Mouse (Mus musculus) CH12.LX (cell line): ENCODE measurements around the gene Adm. TPM values are rescaled to one million over a fixed set of nuclear protein-coding genes. Genes with fewer than 3 reads are reported as not detected.

Experiments used
- DNase-seq: peaks from one replicate; pipeline ENCODE4 v3.0.0-alpha.2; 2013; ENCODE audit errors: extremely low read depth
- H3K27ac ChIP-seq: 2 replicates; pipeline ENCODE4 v1.5.1; 2012; ENCODE audit warnings: low read depth, mild to moderate bottlenecking, control low read depth, moderate library complexity; ENCODE audit not compliant: insufficient read depth
- H3K27me3 ChIP-seq: replicated peaks from 2 replicates; pipeline ENCODE3; 2012; ENCODE audit warnings: inconsistent platforms
- H3K36me3 ChIP-seq, 2 experiments: replicated peaks in 1 of 2; 2 replicates each; pipeline versions ENCODE3 to v1.6.1; 2012; ENCODE audit warnings: inconsistent platforms in 1 of 2, low read length in 1 of 2, mild to moderate bottlenecking in 1 of 2, mixed read lengths in 1 of 2, moderate library complexity in 1 of 2; ENCODE audit not compliant: control insufficient read depth in 1 of 2, insufficient read depth in 1 of 2
- H3K4me1 ChIP-seq, 2 experiments: 2 replicates each; pipeline ENCODE4 v1.6.1; 2012; ENCODE audit warnings: inconsistent platforms in 1 of 2, moderate library complexity in 1 of 2; ENCODE audit not compliant: insufficient read depth in 2 of 2, control insufficient read depth in 1 of 2
- H3K4me2 ChIP-seq: 2 replicates; pipeline ENCODE4 v1.6.1; 2012; ENCODE audit warnings: low read depth, mild to moderate bottlenecking, control low read depth; ENCODE audit not compliant: poor library complexity, insufficient read depth, severe bottlenecking
- H3K4me3 ChIP-seq, 3 experiments: fragments of 150-350 bp in 1 of 3; sonication (generic) in 1 of 3; replicated peaks in 1 of 3; 2 replicates each; pipeline versions ENCODE3 to v1.5.1; 2011 to 2012; ENCODE audit warnings: low read depth in 2 of 3, low read length in 2 of 3, mild to moderate bottlenecking in 2 of 3, moderate library complexity in 2 of 3, control low read depth in 1 of 3, improper control_type of control experiment in 1 of 3, inconsistent platforms in 1 of 3, mixed read lengths in 1 of 3; ENCODE audit not compliant: poor library complexity in 1 of 3
- H3K79me2 ChIP-seq: replicated peaks from 2 replicates; pipeline ENCODE4 v1.6.1; 2012; ENCODE audit warnings: mild to moderate bottlenecking, moderate library complexity; ENCODE audit not compliant: control insufficient read depth, poor library complexity, insufficient read depth, severe bottlenecking; ENCODE audit errors: extremely low read depth
- H3K9ac ChIP-seq: 2 replicates; pipeline ENCODE4 v1.6.1; 2012; ENCODE audit warnings: low read depth, mild to moderate bottlenecking, control low read depth, moderate library complexity; ENCODE audit not compliant: insufficient read depth
- H3K9me3 ChIP-seq: replicated peaks from 2 replicates; pipeline ENCODE3; 2012; ENCODE audit warnings: low read length, inconsistent platforms, mixed read lengths
- BHLHE40 ChIP-seq: IDR thresholded peaks from 2 replicates; pipeline ENCODE4 v1.6.1; 2011; ENCODE audit warnings: mild to moderate bottlenecking, low read depth, low read length, improper control_type of control experiment
- CHD1 ChIP-seq: IDR thresholded peaks from 2 replicates; pipeline ENCODE4 v1.6.1; 2012; ENCODE audit warnings: low read depth, low read length, improper control_type of control experiment, inconsistent platforms
- E2F4 ChIP-seq: IDR thresholded peaks from 2 replicates; pipeline ENCODE4 v1.6.1; 2011; ENCODE audit warnings: low read depth, low read length, improper control_type of control experiment; ENCODE audit not compliant: insufficient replicate concordance
- ELF1 ChIP-seq: IDR thresholded peaks from 2 replicates; pipeline ENCODE4 v1.6.1; 2014; ENCODE audit warnings: low read depth, mild to moderate bottlenecking, inconsistent platforms, low read length, improper control_type of control experiment
- ETS1 ChIP-seq: conservative IDR thresholded peaks from 2 replicates; pipeline ENCODE4 v1.6.1; 2012; ENCODE audit warnings: low read depth, mild to moderate bottlenecking, inconsistent platforms, low read length, improper control_type of control experiment, moderate library complexity
- GABPA ChIP-seq: IDR thresholded peaks from 2 replicates; pipeline ENCODE4 v1.6.1; 2012; ENCODE audit warnings: low read depth, low read length, improper control_type of control experiment, inconsistent platforms; ENCODE audit not compliant: insufficient replicate concordance
- IRF4 ChIP-seq: IDR thresholded peaks from 2 replicates; pipeline ENCODE4 v1.6.1; 2014; ENCODE audit warnings: low read depth, mild to moderate bottlenecking, inconsistent platforms, low read length, improper control_type of control experiment
- KAT2A ChIP-seq: IDR thresholded peaks from 2 replicates; pipeline ENCODE4 v1.6.1; 2012; ENCODE audit warnings: low read length, improper control_type of control experiment, inconsistent platforms; ENCODE audit not compliant: insufficient replicate concordance
- MAFK ChIP-seq: IDR thresholded peaks from 2 replicates; pipeline ENCODE4 v1.6.1; 2011; ENCODE audit warnings: low read length, improper control_type of control experiment; ENCODE audit not compliant: insufficient replicate concordance
- MEF2A ChIP-seq: IDR thresholded peaks from 2 replicates; pipeline ENCODE4 v1.6.1; 2014; ENCODE audit warnings: low read depth, mild to moderate bottlenecking, inconsistent platforms, low read length, improper control_type of control experiment, borderline replicate concordance
- NRF1 ChIP-seq: IDR thresholded peaks from 2 replicates; pipeline ENCODE4 v1.6.1; 2014; ENCODE audit warnings: low read depth, mild to moderate bottlenecking, inconsistent platforms, low read length, improper control_type of control experiment, moderate library complexity
- PAX5 ChIP-seq: IDR thresholded peaks from 2 replicates; pipeline ENCODE4 v1.6.1; 2012; ENCODE audit warnings: low read length, inconsistent platforms, mixed read lengths
- POLR2AphosphoS2 ChIP-seq: IDR thresholded peaks from 2 replicates; pipeline ENCODE4 v1.6.1; 2011; ENCODE audit warnings: low read depth, low read length, improper control_type of control experiment
- RAD21 ChIP-seq: IDR thresholded peaks from 2 replicates; pipeline ENCODE4 v1.6.1; 2011; ENCODE audit warnings: low read depth, mild to moderate bottlenecking, low read length, improper control_type of control experiment, moderate library complexity
- RCOR1 ChIP-seq: conservative IDR thresholded peaks from 2 replicates; pipeline ENCODE4 v1.6.1; 2012; ENCODE audit warnings: low read depth, mild to moderate bottlenecking, inconsistent platforms, low read length, improper control_type of control experiment
- SMC3 ChIP-seq: IDR thresholded peaks from 2 replicates; pipeline ENCODE4 v1.6.1; 2011; ENCODE audit warnings: low read depth, low read length, improper control_type of control experiment
- TCF12 ChIP-seq: IDR thresholded peaks from 2 replicates; pipeline ENCODE4 v1.6.1; 2014; ENCODE audit warnings: low read depth, mild to moderate bottlenecking, inconsistent platforms, low read length, improper control_type of control experiment
- USF2 ChIP-seq: conservative IDR thresholded peaks from 2 replicates; pipeline ENCODE4 v1.6.1; 2011; ENCODE audit warnings: low read depth, low read length, improper control_type of control experiment
- ZC3H11A ChIP-seq: IDR thresholded peaks from 2 replicates; pipeline ENCODE4 v1.6.1; 2012; ENCODE audit warnings: low read depth, mild to moderate bottlenecking, inconsistent platforms, low read length, improper control_type of control experiment
- ZKSCAN1 ChIP-seq: IDR thresholded peaks from 2 replicates; pipeline ENCODE4 v1.6.1; 2012; ENCODE audit warnings: low read depth, inconsistent platforms, low read length, improper control_type of control experiment, borderline replicate concordance
- ZMIZ1 ChIP-seq: IDR thresholded peaks from 2 replicates; pipeline ENCODE4 v1.6.1; 2012; ENCODE audit warnings: low read depth, mild to moderate bottlenecking, inconsistent platforms, low read length, improper control_type of control experiment
- dilution Hi-C: fragments of 300-500 bp; cut with MboI; formaldehyde crosslinking; loops from 2 replicates; pipeline ENCODE4 v1.14.3; 2020; ENCODE audit warnings: low sequenced_read_pairs; ENCODE audit not compliant: extremely low pct_unique_long_range_greater_than_20kb, extremely low pct_ligation_motif_present
- in situ Hi-C: fragments of 300-500 bp; cut with MboI; formaldehyde crosslinking; loops from 3 replicates; pipeline ENCODE4 v1.14.3; 2019; ENCODE audit warnings: low sequenced_read_pairs, low pct_ligation_motif_present, low pct_unique_long_range_greater_than_20kb, mixed read lengths
- polyA plus RNA-seq: library from polyadenylated mRNA; unstranded; fragments of >175 nt; gene quantifications from 2 replicates; pipeline ENCODE4 v1.2.1, GENCODE M21; 2012; ENCODE audit warnings: low read depth; ENCODE audit not compliant: insufficient read length
- total RNA-seq, 2 experiments: library from RNA; depleted of rRNA; stranded (reverse); fragments of 300-350 nt in 1 of 2; fragments of >200 nt in 1 of 2; gene quantifications; 2 replicates each; pipeline ENCODE4 v1.2.3; 2012 to 2014

Gene Adm
- total and polyA plus RNA-seq, 3 experiments = 6.9 to 23.2 (median 16.0) TPM

DNA sequence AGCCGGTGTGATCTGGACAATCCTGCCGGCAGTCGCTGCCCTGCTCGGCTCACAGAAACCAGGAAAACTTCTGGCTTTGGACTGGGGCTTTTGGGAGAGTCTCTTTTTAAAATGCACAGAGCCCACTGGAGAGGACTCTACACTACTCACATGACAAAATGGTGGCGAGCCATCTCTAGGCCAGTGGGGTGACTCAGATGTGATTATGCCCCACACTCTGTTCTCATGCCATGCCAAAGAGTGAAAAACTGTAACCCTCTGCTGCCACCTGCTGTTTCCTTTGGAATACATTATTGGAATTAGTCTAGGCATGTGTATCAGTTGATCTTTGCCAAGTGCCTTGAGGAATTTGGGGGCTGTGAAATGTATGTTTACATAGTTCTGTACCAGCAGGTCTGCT, 17.9 kb downstream of the Adm start (continued):
- TF ChIP-seq NRF1 = no peak
- no peak for TF ChIP-seq MAFK
- TF ChIP-seq TCF12 = no peak
- TF ChIP-seq PAX5 = no peak
- no peak for TF ChIP-seq GABPA
- TF ChIP-seq ELF1 = no peak
- TF ChIP-seq ZKSCAN1 = no peak
- TF ChIP-seq RCOR1 = no peak
- peak; percentile 70 for TF ChIP-seq ZC3H11A
- no peak for TF ChIP-seq ETS1
- TF ChIP-seq KAT2A = no peak
- TF ChIP-seq ZMIZ1 = no peak
- TF ChIP-seq MEF2A = no peak
- no peak for TF ChIP-seq E2F4
- TF ChIP-seq SMC3 = peak; percentile 79
- TF ChIP-seq RAD21 = peak; percentile 85
- no peak for TF ChIP-seq POLR2AphosphoS2
- TF ChIP-seq IRF4 = no peak
- TF ChIP-seq CHD1 = no peak
- no peak for TF ChIP-seq USF2

DNA sequence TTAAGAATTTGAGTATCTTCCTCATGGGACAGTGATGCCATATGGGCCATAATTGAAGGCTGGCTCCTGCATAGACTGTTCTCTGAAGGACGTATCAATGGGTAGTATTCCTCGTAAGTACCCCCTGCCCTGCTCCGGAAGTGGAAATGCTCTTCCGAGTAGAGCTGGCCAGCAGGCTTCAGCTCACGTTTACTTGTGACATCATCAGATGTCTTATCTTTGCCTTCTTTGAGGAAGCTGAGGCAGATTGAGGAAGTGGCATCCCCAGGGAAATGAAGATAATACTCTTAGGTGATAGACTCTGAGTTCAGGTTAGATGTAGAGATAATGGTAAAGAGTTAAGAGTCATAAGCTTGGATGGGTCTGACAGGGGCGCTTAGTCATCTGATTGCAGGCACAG, 18.4 kb downstream of the Adm start:
- Histone ChIP-seq H3K9me3 (peaks cover 8% of the 10 kb centered on the region), H3K9ac (no peak overlapping the region), H3K4me2 (no peak overlapping the region), H3K4me1 (peaks cover 3 to 12% of the 10 kb centered on the region in 2 experiments; a peak in 3 of 4 replicates), H3K27ac (no peak overlapping the region), H3K36me3 (no peaks in the 10 kb centered on the region), H3K79me2 (no peaks in the 10 kb centered on the region), H3K4me3 (no peak overlapping the region), H3K27me3 (no peaks in the 10 kb centered on the region)
- TF ChIP-seq RCOR1 = no peak
- TF ChIP-seq BHLHE40 = peak; percentile 64
- DNase-seq = peak; percentile 44
- in situ Hi-C loops (no loop called here), dilution Hi-C loops (no loop called here)
